Mouse (Mus musculus) retina, embryonic 14.5 days (tissue): ENCODE results near the gene Rab37.

Experiments
- DNase-seq: peaks from one replicate; pipeline ENCODE4 v3.0.0-alpha.2; 2015; ENCODE audit warnings: low spot score

The Rab37 gene

DNA sequence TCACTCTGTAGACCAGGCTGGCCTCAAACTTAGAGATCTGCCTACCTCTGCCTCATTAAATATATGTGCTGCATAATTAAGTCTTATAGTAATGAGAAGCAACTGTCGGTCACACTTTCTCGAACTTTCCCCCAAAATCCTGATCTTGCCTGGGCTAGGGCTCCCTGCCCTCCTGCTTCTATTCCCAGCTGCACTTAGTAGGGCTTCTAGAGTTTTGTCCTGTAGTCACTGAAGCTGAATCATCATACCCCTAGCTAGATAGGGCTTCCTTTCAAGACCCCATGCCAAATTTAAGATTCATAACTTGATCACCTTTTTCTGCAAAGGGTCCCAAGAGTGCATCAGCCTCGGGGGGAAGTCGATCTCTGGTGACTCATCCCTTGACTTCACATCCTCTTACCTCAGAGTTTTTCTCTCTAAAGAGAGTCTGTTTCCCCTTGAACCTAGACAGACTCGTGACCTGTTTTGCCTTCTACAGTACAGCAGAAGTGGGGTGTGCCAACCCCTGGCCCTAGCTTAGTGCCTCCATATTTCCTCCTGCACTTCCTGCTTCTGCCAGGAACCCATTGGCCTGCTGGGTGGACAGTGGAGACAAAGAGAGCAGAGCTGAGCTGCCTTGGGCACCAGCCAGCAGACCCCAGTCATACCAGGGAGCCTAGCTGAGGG, 47.5 kb downstream of the Rab37 start:
- DNase-seq = no peak

DNA sequence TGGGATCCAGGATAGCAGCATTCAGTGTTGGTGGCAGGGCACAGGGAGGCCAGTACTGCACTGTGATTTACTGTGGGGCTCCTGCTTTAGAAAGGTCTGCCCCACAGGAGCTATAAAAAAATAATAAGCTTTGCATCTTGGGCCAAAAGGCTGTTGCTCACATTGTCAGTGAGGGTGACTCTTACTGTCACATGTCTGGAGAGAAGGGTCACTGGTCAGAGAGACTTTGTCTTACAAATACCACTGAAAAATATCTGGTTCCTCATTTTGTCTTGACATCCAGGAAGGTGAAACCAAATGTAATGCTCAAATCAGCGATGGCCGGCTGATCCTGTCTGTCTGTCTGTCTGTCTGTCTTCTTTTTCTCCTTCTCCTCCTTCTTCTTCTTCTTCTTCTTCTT, 50.7 kb downstream of the Rab37 start:
- DNase-seq = no peak

DNA sequence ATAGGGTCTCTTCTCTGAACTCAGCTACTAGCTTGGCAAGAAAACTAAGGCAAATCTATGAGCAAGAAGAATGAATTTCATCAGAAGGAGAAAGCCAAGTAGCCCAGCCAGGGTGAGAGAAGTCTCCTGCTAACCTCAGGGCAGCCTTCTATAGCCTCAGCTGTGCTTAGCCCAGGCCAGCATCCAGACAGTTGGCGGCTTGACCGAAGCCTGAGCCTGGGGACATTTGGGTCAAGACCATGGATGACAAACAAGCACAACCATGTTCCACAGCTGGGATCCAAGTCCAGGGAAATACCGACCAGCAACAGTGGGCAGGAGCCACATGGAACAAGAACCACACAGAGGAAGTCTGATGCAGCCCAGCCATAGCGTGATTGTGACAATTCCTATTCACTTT, 56.6 kb downstream of the Rab37 start:
- no peak for DNase-seq

DNA sequence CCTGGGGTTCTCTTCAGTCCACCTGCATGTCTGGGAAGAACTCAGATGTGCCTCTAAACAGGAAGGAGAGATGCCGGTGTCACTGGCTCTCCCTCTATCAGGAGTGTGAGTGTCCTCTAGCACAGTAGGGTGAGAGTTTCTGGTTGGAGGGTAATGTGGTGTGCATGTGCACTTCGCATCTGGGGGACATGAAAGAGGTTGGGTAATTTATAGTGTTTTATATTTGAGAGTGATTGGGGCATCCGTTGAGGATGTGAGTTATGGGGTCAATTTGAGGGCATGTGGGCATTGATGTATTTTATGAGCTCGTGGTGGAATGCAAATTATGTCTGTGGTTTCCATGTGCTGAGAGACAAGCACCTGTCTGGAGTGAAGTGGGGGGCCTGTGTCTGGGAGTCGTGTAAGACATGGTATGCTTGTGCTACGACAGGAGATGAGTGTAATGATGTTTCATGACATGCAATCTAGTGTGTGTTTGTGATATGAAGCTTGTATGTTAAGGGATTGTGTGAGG, 59.6 kb downstream of the Rab37 start:
- DNase-seq = no peak

DNA sequence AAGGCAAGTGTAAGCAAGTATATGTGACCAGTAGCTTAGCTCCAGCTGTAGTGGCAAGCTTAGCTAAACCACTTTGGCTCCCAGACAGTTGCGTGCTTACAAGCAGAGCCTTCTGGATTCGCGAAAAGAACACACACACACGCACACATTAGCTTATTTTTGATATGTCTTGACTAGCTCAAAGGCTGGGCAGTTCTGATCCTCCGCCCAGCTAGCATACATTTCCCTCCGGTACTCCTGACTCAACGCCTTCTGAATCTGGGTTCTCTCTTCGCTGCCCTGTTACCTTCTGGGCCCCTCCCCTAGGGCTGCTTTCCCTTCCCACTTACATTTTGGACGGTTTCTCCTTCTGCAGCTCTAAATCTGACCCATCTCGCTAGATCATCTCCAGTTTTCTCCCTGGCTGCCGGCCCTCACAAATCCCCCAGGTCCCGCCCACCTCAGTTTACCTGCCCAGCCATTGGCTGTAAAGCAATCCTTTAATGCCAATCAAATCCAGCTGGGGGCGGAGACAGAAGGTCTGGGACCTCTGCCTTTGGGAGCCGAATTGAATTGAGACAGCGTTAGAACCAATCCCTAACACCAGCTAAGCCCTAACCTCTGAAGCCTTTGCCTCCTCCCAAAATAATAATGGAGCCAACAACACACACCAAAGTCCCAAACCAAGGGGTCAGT, 60.7 kb downstream of the Rab37 start:
- DNase-seq = peak; percentile 91

DNA sequence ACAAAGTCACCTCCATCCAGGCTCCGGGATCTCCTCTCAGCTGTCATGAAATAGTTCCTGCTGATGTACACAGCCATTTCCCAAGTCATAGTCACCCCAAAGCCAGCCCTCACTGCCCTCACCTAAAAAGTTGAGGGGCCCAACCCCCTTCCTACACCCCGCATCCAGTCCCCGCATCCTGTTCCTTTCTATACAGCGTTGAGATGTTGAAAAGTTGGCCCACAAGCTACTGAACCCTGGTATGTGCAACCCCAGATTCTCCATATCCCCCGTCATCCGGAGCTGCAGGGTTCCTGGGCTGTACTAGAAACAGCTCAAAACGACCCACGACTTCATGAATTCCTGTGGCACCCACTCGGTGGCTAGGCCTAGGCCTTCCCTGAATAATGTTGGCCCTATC, 61.9 kb downstream of the Rab37 start:
- no peak for DNase-seq

DNA sequence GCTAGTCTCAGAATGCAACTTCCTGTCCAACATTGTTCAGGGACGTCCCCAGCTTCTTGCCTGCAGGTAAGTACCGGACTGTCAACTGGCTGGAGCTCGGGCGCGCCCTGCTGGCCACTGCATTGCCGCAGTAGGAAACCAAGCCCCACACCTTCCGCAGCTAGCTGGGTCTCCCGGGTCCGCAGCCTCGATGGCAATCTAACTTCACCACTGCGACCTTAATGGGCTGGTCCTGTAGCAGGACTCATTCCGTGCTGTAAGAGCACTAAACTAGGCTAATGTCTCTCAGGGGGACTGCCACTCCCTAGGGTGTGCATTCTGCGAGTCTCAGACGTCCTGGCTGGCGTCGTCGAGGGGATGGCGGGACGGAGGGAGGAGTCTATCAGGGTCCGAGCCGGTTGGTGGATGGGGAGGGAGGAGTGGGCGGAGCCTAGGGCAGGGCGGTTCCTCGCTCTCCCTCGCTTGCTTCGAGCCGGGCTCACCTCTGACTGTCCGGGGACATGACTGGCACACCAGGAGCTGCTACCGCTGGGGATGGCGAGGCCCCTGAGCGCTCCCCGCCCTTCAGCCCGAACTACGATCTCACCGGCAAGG, 62.6 kb downstream of the Rab37 start:
- peak; percentile 80 for DNase-seq

DNA sequence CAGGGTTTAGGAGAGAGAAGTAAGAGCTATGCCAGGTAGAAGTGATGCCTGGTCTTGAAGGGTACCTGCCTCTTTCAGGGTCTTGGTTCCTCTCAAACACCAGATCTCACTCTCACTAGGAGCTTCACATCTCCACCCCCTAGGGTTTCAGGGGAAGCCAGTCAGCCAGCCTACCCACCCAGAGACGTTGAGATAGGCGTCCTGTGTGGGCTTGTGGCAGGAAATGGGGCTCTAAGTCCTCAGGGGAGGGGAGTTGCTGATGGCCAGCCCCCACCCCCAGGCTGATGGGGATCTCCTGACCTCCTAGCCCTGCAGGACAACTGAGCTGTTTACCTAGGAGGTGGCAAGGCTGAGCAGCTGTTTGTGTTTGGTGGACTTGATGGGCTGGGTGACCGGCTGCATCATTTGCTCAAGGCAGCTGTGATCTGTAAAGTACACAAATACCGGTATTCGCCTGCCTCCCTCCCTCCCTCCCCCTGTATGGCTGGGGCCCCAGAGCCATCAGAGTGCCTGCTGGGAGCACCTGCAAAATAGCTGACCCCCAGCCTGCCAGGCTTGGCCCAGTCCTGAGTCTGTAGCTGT, 63.9 kb downstream of the Rab37 start:
- DNase-seq = no peak

DNA sequence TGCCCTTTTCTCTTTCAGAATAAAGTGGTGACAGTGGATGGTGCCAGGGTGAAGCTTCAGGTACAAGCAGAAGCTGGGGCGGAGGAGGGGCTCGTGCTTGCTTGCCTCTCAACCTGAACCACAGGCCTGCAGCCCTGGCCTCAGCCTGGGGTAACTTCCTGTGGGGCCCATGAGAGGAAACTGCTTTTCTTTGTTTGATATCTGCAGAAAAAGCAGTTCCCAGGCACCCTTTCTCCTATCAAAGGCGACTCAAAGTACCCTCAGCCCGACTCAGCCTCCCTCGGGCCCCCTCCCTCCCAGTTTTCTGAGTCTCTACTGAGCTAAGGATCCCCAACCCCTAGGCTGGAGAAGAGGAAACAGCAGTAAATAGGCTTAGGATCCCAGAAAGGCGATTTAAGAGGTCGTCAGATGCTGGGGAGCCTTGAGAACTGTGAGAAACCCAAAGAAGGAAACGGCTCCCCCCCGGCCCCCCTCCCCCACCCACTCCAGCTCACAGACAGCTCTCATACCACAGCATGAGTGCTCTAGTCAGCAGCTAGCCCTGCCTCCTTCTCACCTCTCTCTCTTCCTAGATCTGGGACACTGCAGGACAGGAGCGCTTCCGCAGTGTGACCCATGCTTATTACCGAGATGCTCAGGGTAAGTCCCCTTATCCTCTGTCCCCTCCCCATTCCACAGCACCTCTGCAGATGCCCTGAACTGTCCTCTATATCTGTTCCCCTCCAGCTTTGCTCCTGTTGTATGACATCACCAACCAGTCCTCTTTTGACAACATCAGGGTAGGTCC, 66.9 kb downstream of the Rab37 start:
- no peak for DNase-seq

DNA sequence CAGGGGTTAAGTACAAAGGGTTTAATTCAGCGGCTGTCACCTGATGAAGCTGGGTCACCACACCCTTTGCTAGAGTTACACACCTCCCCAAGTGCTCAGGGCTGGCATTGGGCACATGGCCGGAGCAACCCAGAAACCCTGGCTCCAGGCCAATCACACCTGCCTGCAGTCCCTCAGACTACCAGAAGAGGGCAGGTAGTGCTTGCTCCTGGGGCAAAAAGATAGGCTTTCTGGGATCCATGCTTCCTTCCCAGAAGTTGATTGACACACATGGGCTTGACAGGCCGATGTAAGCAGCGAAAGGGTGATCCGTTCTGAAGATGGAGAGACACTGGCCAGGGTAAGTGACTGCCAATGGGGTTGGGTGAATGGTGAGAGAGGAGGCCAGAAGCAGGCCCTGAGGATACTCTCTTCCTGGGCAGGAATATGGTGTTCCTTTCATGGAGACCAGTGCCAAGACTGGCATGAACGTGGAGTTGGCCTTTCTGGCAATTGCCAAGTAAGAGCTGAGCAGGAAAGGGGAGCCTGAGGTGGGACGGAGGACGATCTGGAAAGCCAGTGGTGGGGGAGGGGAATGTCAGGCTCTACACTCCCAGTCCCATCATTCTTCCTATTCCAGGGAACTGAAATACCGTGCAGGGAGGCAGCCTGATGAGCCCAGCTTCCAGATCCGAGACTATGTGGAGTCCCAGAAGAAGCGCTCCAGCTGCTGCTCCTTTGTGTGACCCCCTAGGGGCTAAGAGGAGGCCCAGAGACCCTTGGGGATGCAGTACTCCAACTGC, 69.0 kb downstream of the Rab37 start:
- DNase-seq = peak; percentile 73

DNA sequence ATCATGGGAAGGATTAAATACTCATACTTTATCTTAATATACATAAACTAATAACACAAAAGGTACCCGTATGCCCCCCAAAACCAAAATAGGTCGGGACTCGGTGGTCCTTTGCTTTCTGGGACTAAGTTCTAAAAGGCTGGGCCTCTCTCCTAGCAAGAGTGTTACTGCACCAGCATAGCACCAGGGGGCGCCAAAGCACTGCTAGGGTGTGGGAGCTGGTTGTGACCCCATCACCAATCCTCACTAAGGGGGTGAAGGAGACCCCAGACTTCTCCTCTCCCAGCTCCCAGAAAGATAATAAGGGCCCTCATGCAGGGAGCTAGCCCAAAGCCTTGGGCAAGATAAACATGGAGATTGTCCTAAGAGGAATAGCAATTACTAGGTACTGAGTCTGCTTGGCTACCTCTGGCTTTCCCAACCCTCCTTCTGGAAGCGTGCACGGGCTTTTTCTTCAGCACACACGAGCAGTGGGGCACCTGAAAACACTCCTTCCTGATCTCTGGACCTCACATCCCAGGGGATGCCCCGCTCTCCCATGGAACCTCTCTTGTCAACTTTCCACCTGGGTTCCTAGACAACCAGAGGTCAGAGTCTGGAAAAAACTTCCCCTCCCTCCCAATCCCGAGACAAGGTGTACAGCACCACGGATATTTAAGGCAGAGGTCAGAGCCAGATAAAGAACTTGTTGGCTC, 69.8 kb downstream of the Rab37 start:
- DNase-seq = peak; percentile 90

DNA sequence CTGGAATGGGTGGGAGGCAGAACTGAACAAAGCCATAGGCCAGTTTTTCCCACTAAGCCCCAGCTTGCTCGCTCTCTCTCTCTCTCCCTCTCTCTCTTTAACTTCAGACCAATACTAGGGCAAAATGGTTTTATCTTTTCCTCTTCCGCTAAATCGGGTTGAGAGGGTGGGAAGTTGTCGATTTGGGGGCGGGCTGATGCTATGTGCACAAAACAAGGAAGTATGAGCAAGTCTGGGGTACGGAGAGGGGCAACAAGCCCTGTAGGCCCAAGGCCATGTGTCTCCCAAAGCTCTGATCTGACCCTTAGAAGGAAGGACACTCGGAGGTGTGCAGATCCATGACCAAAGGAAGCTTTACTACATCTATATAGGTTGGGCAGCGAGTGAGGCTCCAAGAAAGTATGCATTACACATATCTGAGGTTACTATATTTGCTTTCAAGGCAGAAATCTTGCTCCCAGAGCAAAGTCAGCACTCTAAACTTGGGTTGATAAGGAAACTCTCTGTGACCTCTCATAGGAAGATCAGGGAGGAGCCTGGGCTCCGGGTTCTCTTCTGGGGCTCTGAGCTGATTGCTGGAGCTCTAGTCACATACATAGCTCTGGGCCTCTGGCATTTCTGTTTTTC, 70.5 kb downstream of the Rab37 start:
- no peak for DNase-seq

DNA sequence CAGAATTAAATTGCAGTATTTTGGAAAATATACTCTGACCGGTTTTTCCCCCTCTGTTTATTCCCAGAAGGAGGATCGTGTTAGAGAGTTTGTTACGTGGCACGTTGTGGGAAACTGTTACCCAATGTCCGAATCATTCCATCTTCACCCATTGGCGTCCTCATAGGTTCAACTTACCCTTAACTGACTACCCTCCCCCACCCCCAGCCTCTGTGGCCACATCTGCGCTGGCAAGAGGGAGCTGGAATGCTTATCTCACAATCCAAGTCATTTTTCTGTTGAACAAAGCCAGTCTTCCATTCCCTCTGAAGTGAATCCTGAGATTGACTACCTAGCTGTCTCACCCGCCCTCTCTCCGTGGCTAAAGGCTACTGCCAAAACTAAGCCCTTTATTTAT, 71.0 kb downstream of the Rab37 start:
- DNase-seq = no peak

DNA sequence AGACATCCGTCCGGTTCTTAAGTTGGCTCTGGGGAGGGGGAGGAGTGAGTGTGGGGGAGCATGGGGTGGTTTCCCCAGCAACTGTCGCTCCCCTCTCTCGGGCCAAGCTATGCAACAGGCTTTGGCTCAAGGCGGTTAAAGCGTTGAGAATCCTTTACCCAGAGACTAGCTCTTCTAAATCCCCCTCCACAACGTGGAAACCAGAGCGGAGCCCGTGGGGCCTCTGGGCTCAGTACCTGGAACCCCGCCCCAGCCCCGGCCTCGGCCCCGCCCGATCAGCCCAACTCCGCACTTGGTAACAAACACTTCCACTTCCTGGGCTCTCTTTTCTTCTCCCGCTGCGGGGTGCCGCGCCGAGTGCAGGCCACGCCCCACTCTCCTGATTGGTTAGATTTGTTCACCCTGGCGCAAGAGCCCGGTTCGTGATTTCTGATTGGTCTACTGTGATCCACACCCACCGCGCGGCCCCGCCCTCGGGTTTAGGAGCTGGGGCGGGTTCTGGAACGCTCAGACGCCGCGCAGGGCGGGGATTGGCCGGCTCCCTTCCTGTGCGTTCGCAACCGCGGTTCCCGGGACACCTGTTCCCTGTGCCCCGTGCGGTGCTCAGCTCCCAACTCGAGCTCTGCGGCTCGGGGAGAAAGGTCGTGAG, 71.7 kb downstream of the Rab37 start, which contains the start of gene Slc9a3r1:
Gene Slc9a3r1, plus strand, starts transcription at position 510 of the 649 bp plus-strand sequence.
- DNase-seq = peak; percentile 98

DNA sequence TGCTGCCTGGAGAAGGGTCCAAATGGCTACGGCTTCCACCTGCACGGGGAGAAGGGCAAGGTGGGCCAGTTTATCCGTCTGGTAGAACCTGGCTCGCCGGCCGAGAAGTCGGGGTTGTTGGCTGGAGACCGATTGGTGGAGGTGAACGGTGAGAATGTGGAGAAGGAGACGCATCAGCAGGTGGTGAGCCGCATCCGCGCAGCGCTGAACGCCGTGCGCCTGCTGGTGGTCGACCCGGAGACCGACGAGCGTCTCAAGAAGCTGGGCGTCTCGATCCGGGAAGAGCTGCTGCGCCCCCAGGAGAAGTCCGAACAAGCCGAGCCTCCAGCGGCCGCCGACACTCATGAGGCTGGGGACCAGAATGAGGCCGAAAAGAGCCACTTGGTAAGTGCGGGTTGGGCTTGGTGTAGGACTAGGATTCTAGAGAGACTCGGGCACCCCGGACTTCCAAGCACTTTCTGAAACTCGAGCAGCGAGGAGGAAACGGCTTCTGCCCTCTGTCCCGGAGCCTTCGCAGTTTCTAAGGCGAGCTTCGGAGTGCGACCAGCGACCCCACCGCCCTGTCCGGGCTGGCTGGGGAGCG, 72.4 kb downstream of the Rab37 start:
- peak; percentile 71 for DNase-seq

DNA sequence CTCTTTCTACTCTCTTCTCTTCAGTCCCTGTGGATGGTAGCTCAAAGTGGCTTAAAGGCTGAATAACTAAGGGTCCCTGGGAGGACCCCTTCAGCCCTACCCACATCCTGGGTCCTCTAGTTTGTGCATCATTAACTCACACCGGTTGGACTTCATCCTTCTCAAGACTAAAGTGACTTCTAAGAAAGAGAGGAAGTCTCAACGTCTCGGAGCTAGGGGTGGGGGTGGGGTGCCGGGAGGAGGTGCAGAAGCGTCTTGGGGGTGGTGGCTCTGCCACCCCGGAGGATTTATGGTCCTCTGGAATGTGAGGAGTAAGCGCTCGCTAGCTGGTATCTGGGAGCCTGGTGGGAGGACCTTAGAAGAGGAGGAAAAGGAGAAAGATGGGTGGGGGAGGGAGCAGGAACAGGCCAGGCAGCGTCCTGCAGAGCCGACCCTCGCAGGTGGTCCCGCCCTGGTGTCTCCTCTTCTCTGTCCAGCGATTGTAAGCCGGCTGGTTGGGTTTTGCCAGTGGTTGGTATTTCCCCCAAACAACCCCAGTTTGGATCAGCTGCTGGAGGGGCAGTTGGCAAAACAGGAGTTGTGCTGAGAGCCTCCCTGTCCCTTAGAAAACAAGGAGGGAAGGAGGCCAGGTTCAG, 73.2 kb downstream of the Rab37 start:
- DNase-seq = peak; percentile 17

DNA sequence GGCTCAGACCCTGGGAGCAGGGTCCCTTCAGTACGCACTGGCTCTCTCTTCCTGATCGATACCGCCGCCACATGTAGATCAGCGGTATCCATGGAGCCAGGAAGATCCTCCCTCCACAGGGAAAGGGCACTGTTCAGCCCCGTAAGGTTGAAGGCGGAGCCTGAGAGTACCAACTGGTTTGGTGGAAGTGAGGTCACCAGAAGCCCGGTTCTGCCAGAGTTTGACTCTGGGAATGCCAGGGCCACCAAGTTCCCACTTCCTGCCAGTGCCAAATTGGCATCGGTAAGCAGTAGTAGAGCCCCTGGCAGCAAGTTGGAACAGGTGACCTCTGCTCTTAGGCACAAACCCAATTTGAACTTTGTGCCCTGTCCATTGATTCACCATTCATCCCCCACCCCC, 73.7 kb downstream of the Rab37 start:
- peak; percentile 41 for DNase-seq

DNA sequence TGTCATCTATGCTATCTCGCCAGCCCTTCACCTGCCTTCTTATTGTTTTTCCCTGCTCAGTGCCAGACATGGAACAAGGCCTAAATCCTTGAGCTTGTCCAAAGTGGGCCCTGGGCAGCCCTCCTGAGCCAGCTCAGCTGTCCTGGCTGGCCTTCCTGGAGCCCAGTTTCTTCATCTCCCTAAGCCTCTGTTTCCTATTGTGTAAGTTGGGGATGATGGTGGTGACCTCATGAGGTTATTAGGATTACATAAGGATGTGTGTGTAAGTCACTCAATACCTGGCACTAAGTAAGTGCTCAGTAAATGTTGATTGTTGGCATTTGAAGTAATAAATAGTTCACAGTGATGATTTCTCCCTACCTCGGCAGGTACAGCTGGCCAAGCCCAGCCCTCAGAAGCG, 75.5 kb downstream of the Rab37 start:
- no peak for DNase-seq
